Mouse (Mus musculus): Measurements from ENCODE around the gene Dnah7c. TPM values are rescaled to one million over a fixed set of nuclear protein-coding genes. Genes with fewer than 3 reads are reported as not detected.
"Not testable (repeated sequence)": the region's sequence is repeated elsewhere in the genome, so short reads cannot be mapped to it uniquely, and the experiment has no call there.

Gene Dnah7c
- polyA plus RNA-seq (2016; fragmentation: Nextera tagmentation; extraction: Ambion mirVana), result 0.07 and 0.14 TPM in 2 replicates

- H3K27ac ChIP-seq, result peak within 1 kb of the TSS; percentile 83
- no peaks in the 10 kb centered on the region for H3K36me3 ChIP-seq
Observed at GRCm38 (mm10) chr1:46425137-46425925, at the start of gene Dnah7c. Dnah7c (plus strand) TSS chr1:46425592.

GRCm38 (mm10) chr1:46380641-46381040 lies 44.8 kb upstream of the Dnah7c start:
- H3K27me3 ChIP-seq (ENCODE audit: insufficient read depth, poor library complexity, severe bottlenecking); H3K36me3 ChIP-seq; H3K27ac ChIP-seq; H3K9me3 ChIP-seq; H3K4me3 ChIP-seq; DNase-seq (ENCODE audit: low spot score); H3K4me1 ChIP-seq (replicated peaks): not testable (repeated sequence)
- 86% methylated on average over 3 of the region's 3 CpGs for WGBS

More at GRCm38 (mm10) chr1:46425137-46425925, at the start of gene Dnah7c:
- Histone ChIP-seq H3K9me3 (no peaks in the 10 kb centered on the region), H3K4me1 (replicated peaks) (peaks cover 9% of the 10 kb centered on the region; the same call in 1 of the 2 replicates), H3K27me3 (ENCODE audit: insufficient read depth, poor library complexity, severe bottlenecking) (no peaks in the 10 kb centered on the region), H3K4me3 (peak within 1 kb of the TSS; percentile 65)
- WGBS, result 10% methylated on average over 30 of the region's 30 CpGs
- DNase-seq (ENCODE audit: low spot score), result peak; percentile 60

GRCm38 (mm10) chr1:46394681-46395297 lies 30.6 kb upstream of the Dnah7c start:
- 65% methylated on average over 3 of the region's 4 CpGs for WGBS

GRCm38 (mm10) chr1:46408324-46409115 lies 16.9 kb upstream of the Dnah7c start:
- no peak for DNase-seq (ENCODE audit: low spot score)
- no peaks in the 10 kb centered on the region for H3K36me3 ChIP-seq
- WGBS, result 83% methylated on average over 6 of the region's 6 CpGs
- H3K4me3 ChIP-seq, result no peak overlapping the region
- H3K27me3 ChIP-seq (ENCODE audit: insufficient read depth, poor library complexity, severe bottlenecking), result no peaks in the 10 kb centered on the region
- no peak overlapping the region for H3K27ac ChIP-seq
- no peaks in the 10 kb centered on the region for H3K9me3 ChIP-seq
- no peaks in the 10 kb centered on the region for H3K4me1 ChIP-seq (replicated peaks)

More at GRCm38 (mm10) chr1:46394681-46395297, 30.6 kb upstream of the Dnah7c start:
- H3K4me3 ChIP-seq; H3K9me3 ChIP-seq; H3K27ac ChIP-seq; DNase-seq (ENCODE audit: low spot score); H3K36me3 ChIP-seq; H3K4me1 ChIP-seq (replicated peaks); H3K27me3 ChIP-seq (ENCODE audit: insufficient read depth, poor library complexity, severe bottlenecking): not testable (repeated sequence)

- 88% methylated on average over 7 of the region's 7 CpGs for WGBS
Observed at GRCm38 (mm10) chr1:46414798-46415197, 10.6 kb upstream of the Dnah7c start.

GRCm38 (mm10) chr1:46416946-46417345 lies 8.4 kb upstream of the Dnah7c start:
- WGBS, result 19% methylated on average over 3 of the region's 3 CpGs
- H3K4me1 ChIP-seq (replicated peaks); H3K27ac ChIP-seq; H3K36me3 ChIP-seq; H3K27me3 ChIP-seq (ENCODE audit: insufficient read depth, poor library complexity, severe bottlenecking); H3K4me3 ChIP-seq; H3K9me3 ChIP-seq; DNase-seq (ENCODE audit: low spot score): not testable (repeated sequence)

More at GRCm38 (mm10) chr1:46414798-46415197, 10.6 kb upstream of the Dnah7c start:
- H3K4me3 ChIP-seq; H3K4me1 ChIP-seq (replicated peaks); H3K9me3 ChIP-seq; H3K27ac ChIP-seq; H3K36me3 ChIP-seq; DNase-seq (ENCODE audit: low spot score); H3K27me3 ChIP-seq (ENCODE audit: insufficient read depth, poor library complexity, severe bottlenecking): not testable (repeated sequence)

- not testable (repeated sequence) for H3K9me3 ChIP-seq; H3K27me3 ChIP-seq (ENCODE audit: insufficient read depth, poor library complexity, severe bottlenecking); H3K36me3 ChIP-seq; H3K4me1 ChIP-seq (replicated peaks); DNase-seq (ENCODE audit: low spot score); H3K4me3 ChIP-seq; H3K27ac ChIP-seq
- 87% methylated on average over 4 of the region's 4 CpGs for WGBS
Observed at GRCm38 (mm10) chr1:46418966-46419365, 6.4 kb upstream of the Dnah7c start.

GRCm38 (mm10) chr1:46428401-46428800 lies 3.0 kb downstream of the Dnah7c start:
- H3K4me3 ChIP-seq, result no peak overlapping the region
- no peaks in the 10 kb centered on the region for H3K27me3 ChIP-seq (ENCODE audit: insufficient read depth, poor library complexity, severe bottlenecking)
- no peaks in the 10 kb centered on the region for H3K9me3 ChIP-seq
- peak; percentile 6 for DNase-seq (ENCODE audit: low spot score)
- no peak overlapping the region for H3K27ac ChIP-seq
- peaks cover 9% of the 10 kb centered on the region; the same call in 1 of the 2 replicates for H3K4me1 ChIP-seq (replicated peaks)
- H3K36me3 ChIP-seq, result no peaks in the 10 kb centered on the region
- 83% methylated on average over 2 of the region's 2 CpGs for WGBS

GRCm38 (mm10) chr1:46514671-46515070 lies 89.3 kb downstream of the Dnah7c start:
- not testable (repeated sequence) for H3K4me1 ChIP-seq (replicated peaks); H3K36me3 ChIP-seq; H3K27me3 ChIP-seq (ENCODE audit: insufficient read depth, poor library complexity, severe bottlenecking); H3K4me3 ChIP-seq; H3K27ac ChIP-seq; H3K9me3 ChIP-seq; DNase-seq (ENCODE audit: low spot score)
- WGBS, result 84% methylated on average over 1 of the region's 1 CpGs

- H3K4me1 ChIP-seq (replicated peaks), result no peaks in the 10 kb centered on the region
- no peaks in the 10 kb centered on the region for H3K9me3 ChIP-seq
- H3K27me3 ChIP-seq (ENCODE audit: insufficient read depth, poor library complexity, severe bottlenecking), result no peaks in the 10 kb centered on the region
- H3K36me3 ChIP-seq, result no peaks in the 10 kb centered on the region
- no peak for DNase-seq (ENCODE audit: low spot score)
- H3K27ac ChIP-seq, result no peak overlapping the region
- no peak overlapping the region for H3K4me3 ChIP-seq
Observed at GRCm38 (mm10) chr1:46521032-46521431, 95.6 kb downstream of the Dnah7c start.

GRCm38 (mm10) chr1:46526537-46526936 lies 101.1 kb downstream of the Dnah7c start:
- 56% methylated on average over 3 of the region's 3 CpGs for WGBS

GRCm38 (mm10) chr1:46544812-46545421 lies 119.5 kb downstream of the Dnah7c start:
- Histone ChIP-seq H3K27ac (no peak overlapping the region), H3K9me3 (no peaks in the 10 kb centered on the region), H3K36me3 (no peaks in the 10 kb centered on the region), H3K4me1 (replicated peaks) (no peaks in the 10 kb centered on the region), H3K27me3 (ENCODE audit: insufficient read depth, poor library complexity, severe bottlenecking) (no peaks in the 10 kb centered on the region), H3K4me3 (no peak overlapping the region)
- WGBS, result 72% methylated on average over 2 of the region's 2 CpGs
- DNase-seq (ENCODE audit: low spot score), result no peak

More at GRCm38 (mm10) chr1:46526537-46526936, 101.1 kb downstream of the Dnah7c start:
- H3K27ac ChIP-seq; H3K4me3 ChIP-seq; DNase-seq (ENCODE audit: low spot score); H3K9me3 ChIP-seq; H3K27me3 ChIP-seq (ENCODE audit: insufficient read depth, poor library complexity, severe bottlenecking); H3K4me1 ChIP-seq (replicated peaks); H3K36me3 ChIP-seq: not testable (repeated sequence)

Data from hindbrain, embryonic 10.5 days (tissue).